Mouse (Mus musculus): ENCODE measurements at regions not wholly inside any gene's neighbourhood (a gene's known extent, or its start where the extent isn't known, plus 50 kb on each side); places are given as distances from the start of the nearest gene placed in this dataset.

DNA sequence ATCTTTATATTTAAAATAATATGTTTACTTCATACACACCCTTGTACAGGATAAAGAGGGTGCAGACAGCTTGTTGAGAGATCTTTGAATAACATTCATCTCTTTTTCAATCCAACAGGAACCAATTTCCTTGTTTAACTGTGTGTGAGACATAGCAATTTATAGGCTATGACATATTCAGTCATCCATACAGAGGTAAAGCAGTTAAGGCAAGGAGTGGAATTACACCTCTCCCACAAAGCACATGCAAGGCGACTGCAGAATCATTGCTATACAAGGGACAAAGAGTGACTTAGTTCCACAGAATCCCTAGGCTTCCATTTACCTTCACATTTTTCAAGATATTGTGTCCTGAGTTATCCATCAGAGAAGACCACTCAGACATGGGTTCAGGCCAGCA, 959.0 kb downstream of the Slc22a22 start:
- TF ChIP-seq CTCF (IDR thresholded peaks at IDR 0.05; ENCODE audit: borderline replicate concordance, insufficient read depth, low read depth, low read length) (no peak), POLR2A (IDR thresholded peaks at IDR 0.05; ENCODE audit: borderline replicate concordance, insufficient read depth, low read length) (no peak)
